Mouse (Mus musculus): ENCODE measurements at regions not wholly inside any gene's neighbourhood (a gene's known extent, or its start where the extent isn't known, plus 50 kb on each side); places are given as distances from the start of the nearest gene placed in this dataset.

DNA sequence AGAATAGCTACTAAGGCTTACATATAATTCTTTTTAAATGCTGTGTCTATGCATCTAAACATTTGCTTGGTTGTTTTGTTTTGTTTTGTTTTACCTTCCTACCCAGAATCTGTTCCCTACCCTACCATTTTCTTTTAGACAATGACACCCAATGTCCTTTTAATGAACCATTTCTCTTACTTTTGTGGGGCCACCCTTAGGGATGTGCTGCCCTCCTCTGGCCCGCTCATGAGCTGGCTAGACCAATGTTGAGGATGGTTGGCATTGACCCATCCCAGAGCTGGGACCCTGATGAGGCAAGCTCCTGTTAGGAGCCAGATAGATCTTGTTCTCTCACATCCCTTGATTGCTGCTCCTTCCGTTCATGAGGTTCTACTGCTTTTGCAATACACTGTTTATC is 105.0 kb upstream of the Tyw5 start:
- Histone ChIP-seq H3K4me2 (replicated peaks) (no peak overlapping the region), H3K27me3 (no peaks in the 10 kb centered on the region), H3K9me3 (no peaks in the 10 kb centered on the region), H3K27ac (replicated peaks) (no peak overlapping the region), H3K36me3 (no peaks in the 10 kb centered on the region), H3K4me3 (no peak overlapping the region), H3K4me1 (peaks cover 5% of the 10 kb centered on the region; the same call in 1 of the 2 replicates), H3K9ac (replicated peaks) (no peak overlapping the region)
- 96% methylated on average over 2 of the region's 2 CpGs for WGBS
- ATAC-seq (replicated peaks), result no peak

DNA sequence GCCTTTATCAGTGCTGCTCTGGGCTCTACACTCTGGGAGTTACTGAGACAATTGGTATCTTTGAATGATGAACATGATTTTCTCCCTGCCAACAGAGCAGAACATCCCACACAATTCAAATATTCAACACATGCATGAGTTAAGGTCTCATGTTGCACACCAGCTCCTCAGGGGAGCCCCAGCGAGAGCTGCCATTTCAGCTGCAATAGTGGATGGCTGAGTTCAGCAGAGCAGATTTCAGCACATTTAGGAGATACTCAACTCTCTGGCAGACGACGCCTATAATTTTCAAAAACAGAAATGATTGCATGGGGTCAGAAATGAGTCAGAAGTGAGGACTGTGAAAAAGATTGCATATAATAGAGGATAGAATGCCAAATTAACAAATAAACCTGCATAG is 105.6 kb upstream of the Tyw5 start:
- no peaks in the 10 kb centered on the region for H3K9me3 ChIP-seq
- H3K27me3 ChIP-seq, result no peaks in the 10 kb centered on the region
- H3K4me1 ChIP-seq, result peaks cover 5% of the 10 kb centered on the region; the same call in 1 of the 2 replicates
- no peak overlapping the region for H3K4me2 ChIP-seq (replicated peaks)
- no peak overlapping the region for H3K27ac ChIP-seq (replicated peaks)
- WGBS, result 73% methylated on average over 3 of the region's 3 CpGs
- no peak overlapping the region for H3K9ac ChIP-seq (replicated peaks)
- H3K4me3 ChIP-seq, result no peak overlapping the region
- no peaks in the 10 kb centered on the region for H3K36me3 ChIP-seq
- ATAC-seq (replicated peaks), result no peak

DNA sequence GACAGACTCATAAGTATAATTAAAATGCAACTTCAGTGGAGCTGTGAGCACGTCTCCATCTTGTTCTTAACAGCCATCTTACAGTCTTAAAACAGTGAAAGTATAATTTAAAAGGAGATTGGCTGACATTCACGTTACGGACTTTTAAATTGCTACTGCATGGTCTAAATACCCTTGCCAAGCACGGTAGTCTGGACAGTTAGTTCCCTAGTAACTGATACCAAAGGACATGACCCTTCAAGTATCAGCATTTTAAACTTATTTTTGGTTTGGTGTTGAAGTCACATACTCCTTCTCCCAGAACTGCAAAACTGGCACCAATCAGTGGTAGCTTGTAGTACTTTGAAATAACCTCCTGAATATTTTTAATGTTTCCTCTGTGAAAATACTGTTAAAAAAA is 119.1 kb upstream of the Tyw5 start:
- peaks cover 6% of the 10 kb centered on the region; the same call in 1 of the 2 replicates for H3K4me1 ChIP-seq
- WGBS, result 85% methylated on average over 4 of the region's 4 CpGs

DNA sequence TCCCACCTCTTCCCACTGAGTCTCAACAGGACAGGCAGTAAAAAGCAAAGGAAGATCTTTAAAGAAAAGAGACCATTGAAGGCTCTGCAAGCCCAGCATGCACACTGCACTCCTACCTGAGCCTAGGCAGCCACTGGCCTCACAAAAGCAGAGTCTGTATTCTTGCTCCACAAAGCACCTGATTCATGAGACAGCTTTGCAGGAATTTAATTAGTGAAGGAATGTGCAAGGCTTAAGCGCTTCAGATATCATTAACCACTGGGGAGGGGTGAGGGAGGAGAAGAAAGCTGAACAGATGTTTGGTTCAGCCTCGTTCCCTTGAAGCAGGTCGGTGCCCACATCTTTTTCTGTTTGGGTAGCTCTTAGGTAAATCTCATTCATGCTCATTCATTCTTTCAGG is 121.8 kb upstream of the Tyw5 start:
- Histone ChIP-seq H3K4me1 (peaks cover 6% of the 10 kb centered on the region; the same call in 1 of the 2 replicates), H3K36me3 (no peaks in the 10 kb centered on the region), H3K4me3 (no peak overlapping the region), H3K4me2 (replicated peaks) (no peak overlapping the region), H3K9ac (replicated peaks) (no peak overlapping the region), H3K27ac (replicated peaks) (no peak overlapping the region), H3K9me3 (no peaks in the 10 kb centered on the region), H3K27me3 (no peaks in the 10 kb centered on the region)
- 3% methylated on average over 3 of the region's 3 CpGs for WGBS
- ATAC-seq (replicated peaks), result no peak

More for the DNA sequence above, 119.1 kb upstream of the Tyw5 start:
- Histone ChIP-seq H3K9ac (replicated peaks) (no peak overlapping the region), H3K9me3 (no peaks in the 10 kb centered on the region), H3K4me3 (no peak overlapping the region), H3K27me3 (no peaks in the 10 kb centered on the region), H3K27ac (replicated peaks) (no peak overlapping the region), H3K4me2 (replicated peaks) (no peak overlapping the region), H3K36me3 (no peaks in the 10 kb centered on the region)
- no peak for ATAC-seq (replicated peaks)

DNA sequence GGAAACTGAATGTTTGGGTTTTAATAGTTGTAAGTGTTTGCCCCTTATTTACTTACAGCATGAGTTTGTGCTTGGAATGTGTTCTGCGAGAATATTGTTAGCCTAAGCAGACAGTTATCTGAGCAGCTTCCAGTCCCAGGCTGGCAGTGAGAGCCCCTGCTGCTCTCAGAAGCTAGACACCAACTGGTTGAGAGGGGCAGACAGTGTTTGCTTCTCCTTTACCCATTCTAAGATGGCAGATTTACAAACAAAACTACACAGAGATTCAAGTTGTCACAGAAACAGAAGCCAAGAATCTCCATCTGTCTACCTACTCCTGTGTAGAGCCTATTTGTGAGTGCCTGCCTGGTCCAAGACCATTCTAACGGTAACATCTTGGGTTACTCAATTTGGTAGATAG is 122.4 kb upstream of the Tyw5 start:
- H3K4me3 ChIP-seq, result no peak overlapping the region
- no peaks in the 10 kb centered on the region for H3K27me3 ChIP-seq
- ATAC-seq (replicated peaks), result peak; percentile 69
- H3K27ac ChIP-seq (replicated peaks), result no peak overlapping the region
- H3K4me2 ChIP-seq (replicated peaks), result no peak overlapping the region
- no peaks in the 10 kb centered on the region for H3K36me3 ChIP-seq
- H3K9ac ChIP-seq (replicated peaks), result no peak overlapping the region
- no peaks in the 10 kb centered on the region for H3K9me3 ChIP-seq
- H3K4me1 ChIP-seq, result peaks cover 6% of the 10 kb centered on the region; the same call in 1 of the 2 replicates
- WGBS, result 51% methylated on average over 2 of the region's 2 CpGs

DNA sequence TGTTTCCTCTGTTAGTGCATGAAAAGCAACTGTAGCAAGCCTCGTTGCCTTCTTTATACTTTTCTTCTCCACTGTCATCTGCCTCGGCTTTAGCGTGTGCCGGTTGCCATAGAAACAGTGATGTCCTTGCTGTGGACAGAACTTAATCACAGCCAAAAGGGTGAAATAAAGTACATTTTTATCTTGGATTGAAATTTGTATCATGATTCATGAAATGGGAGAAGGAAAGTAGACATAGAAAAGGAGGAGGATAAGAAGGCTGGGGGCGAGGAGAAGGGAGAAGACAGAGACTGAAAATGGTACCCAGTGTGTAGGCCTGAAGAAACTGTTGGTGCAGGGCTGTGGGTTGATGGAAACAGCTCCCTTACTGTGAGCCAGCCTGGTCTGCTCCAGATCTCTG is 130.5 kb upstream of the Tyw5 start:
- Histone ChIP-seq H3K4me2 (replicated peaks) (no peak overlapping the region), H3K9ac (replicated peaks) (no peak overlapping the region), H3K4me1 (no peaks in the 10 kb centered on the region), H3K36me3 (no peaks in the 10 kb centered on the region), H3K27ac (replicated peaks) (no peak overlapping the region), H3K27me3 (no peaks in the 10 kb centered on the region), H3K9me3 (no peaks in the 10 kb centered on the region), H3K4me3 (no peak overlapping the region)
- ATAC-seq (replicated peaks), result no peak
- 67% methylated on average over 5 of the region's 5 CpGs for WGBS

DNA sequence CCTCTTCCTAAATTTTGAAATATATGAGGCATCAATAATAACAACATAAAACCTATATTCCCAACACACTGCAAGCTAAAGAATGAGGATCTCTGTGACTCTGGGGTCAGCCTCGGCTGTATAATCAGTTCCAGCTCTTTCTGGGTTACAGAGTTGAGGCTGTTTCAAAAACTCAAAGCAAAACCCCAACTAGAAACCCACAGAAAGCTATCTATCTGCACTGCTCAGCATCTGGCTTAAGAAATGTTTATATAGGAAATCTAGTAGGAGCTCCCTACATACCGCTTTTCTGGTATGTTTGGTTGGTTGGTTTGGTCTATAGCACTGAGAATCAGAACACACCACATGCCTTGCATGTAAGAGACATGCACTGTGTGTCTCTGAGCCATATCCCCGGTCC is 137.8 kb upstream of the Tyw5 start:
- Histone ChIP-seq H3K9ac (replicated peaks) (no peak overlapping the region), H3K4me1 (no peaks in the 10 kb centered on the region), H3K27ac (replicated peaks) (no peak overlapping the region), H3K4me3 (no peak overlapping the region), H3K36me3 (no peaks in the 10 kb centered on the region), H3K9me3 (no peaks in the 10 kb centered on the region), H3K27me3 (no peaks in the 10 kb centered on the region), H3K4me2 (replicated peaks) (no peak overlapping the region)
- no peak for ATAC-seq (replicated peaks)
- 87% methylated on average over 3 of the region's 3 CpGs for WGBS

DNA sequence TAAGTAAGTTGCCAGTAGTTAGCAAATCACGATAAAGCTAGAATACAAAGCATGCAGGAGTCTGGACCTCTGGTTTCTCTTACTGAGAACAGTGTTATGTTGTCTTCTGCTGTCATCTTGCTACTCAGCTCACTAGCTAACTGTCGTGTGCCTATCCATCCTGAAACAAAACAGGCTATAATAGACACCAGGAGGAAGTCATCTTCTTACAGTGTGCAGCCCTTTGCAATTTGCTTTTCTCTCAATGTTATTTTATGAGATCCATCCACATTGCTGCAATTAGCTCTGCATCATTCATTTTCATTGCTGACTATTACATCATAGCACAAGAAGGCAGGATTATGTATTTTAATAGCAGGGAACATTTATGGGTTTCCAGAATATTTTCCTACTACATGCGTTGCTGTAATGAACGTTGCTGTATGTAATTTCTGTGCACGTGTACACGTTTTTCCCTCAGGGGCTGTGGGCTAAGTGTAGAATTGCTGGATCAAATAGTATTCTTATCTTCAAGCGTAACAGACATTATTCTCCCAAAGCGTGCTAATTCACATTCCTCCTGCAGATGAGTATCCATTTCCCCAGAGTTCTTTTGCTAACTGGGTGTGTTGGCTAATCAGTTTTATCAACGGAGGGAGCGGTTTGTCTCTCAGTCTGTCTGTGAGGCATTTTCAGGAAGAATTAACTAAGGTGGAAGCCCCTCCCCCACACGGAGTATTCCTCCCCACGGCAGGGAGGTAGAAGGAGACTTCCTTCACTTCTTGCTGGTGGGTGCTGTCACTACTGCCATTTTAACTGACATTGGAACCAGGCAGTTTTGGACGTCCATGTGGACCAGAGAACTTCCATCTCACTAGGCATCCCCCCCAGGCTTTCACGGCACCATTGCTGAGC is 139.1 kb upstream of the Tyw5 start:
- Histone ChIP-seq H3K9ac (replicated peaks) (no peak overlapping the region), H3K36me3 (no peaks in the 10 kb centered on the region), H3K27ac (replicated peaks) (no peak overlapping the region), H3K4me1 (no peaks in the 10 kb centered on the region), H3K27me3 (no peaks in the 10 kb centered on the region), H3K4me2 (replicated peaks) (no peak overlapping the region), H3K4me3 (no peak overlapping the region), H3K9me3 (no peaks in the 10 kb centered on the region)
- ATAC-seq (replicated peaks), result no peak
- 64% methylated on average over 14 of the region's 14 CpGs for WGBS

DNA sequence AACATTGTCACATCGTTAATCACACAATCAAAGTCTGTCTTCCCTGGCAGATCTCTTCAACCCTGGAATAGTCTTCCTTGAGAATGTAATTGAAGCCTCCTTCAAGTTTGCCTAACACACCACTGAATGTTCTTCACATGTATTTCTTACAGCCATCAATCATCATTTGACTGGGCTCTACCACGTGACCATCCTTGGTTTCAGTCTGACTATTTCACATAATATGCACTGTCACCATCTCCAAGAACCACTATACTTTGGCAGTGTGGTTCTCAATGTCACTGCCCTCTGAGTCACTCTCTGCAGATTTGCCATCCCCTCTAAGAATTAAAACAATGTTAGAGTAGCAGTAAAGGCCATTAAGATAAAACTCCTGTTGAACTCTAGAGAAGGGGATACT is 154.6 kb upstream of the Tyw5 start:
- H3K4me2 ChIP-seq (replicated peaks), result no peak overlapping the region
- 89% methylated on average over 2 of the region's 2 CpGs for WGBS
- H3K36me3 ChIP-seq, result no peaks in the 10 kb centered on the region
- H3K27ac ChIP-seq (replicated peaks), result no peak overlapping the region
- H3K9me3 ChIP-seq, result no peaks in the 10 kb centered on the region
- ATAC-seq (replicated peaks), result no peak
- no peak overlapping the region for H3K4me3 ChIP-seq
- H3K27me3 ChIP-seq, result no peaks in the 10 kb centered on the region
- H3K9ac ChIP-seq (replicated peaks), result no peak overlapping the region
- H3K4me1 ChIP-seq, result no peaks in the 10 kb centered on the region

DNA sequence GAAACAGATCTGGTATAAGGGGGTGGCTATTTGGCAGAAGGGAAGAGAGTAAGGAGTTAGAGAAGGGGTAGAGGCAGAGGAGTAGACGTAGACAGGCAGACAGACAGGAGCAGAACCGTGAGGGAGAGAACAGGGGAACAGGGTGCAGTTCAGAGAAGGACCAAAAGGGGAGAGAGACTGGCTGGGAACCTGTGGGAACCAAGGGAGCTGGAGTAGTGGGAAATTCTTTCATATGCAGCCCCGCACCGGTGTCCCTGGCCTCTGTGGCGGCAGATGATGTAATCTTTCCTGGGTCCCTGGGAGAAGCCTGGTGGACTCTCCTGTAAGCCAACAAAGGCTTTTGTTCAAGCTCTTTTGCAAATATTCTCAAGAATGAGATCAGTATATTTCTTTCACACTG is 157.8 kb upstream of the Tyw5 start:
- Histone ChIP-seq H3K9ac (replicated peaks) (no peak overlapping the region), H3K4me1 (no peaks in the 10 kb centered on the region), H3K36me3 (no peaks in the 10 kb centered on the region), H3K4me2 (replicated peaks) (no peak overlapping the region), H3K4me3 (no peak overlapping the region), H3K27me3 (no peaks in the 10 kb centered on the region), H3K27ac (replicated peaks) (no peak overlapping the region), H3K9me3 (peaks cover 9% of the 10 kb centered on the region; the same call in 1 of the 2 replicates)
- no peak for ATAC-seq (replicated peaks)
- 49% methylated on average over 5 of the region's 5 CpGs for WGBS

DNA sequence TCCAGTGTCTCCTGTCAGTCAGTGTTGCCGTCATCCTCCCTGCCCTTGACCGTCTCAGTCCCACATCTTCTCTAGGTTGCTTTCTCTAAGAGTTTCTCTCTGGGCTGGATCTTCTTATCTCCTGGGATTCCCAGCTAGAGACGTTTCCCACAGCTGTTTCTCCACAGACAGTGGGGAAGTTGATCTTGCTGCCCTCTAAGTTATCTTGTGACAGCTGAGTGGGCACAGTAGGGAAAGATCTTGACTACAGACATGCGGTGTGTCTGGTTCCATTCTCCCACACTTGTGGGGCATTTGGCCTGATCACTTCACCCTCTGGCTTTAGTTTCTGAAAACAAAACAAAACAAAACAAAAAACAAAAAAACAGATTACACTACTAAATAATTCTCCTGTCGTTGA is 165.2 kb upstream of the Tyw5 start:
- 83% methylated on average over 5 of the region's 5 CpGs for WGBS
- H3K9ac ChIP-seq (replicated peaks), result no peak overlapping the region
- H3K4me3 ChIP-seq, result no peak overlapping the region
- no peaks in the 10 kb centered on the region for H3K27me3 ChIP-seq
- H3K36me3 ChIP-seq, result no peaks in the 10 kb centered on the region
- peaks cover 9% of the 10 kb centered on the region; the same call in 1 of the 2 replicates for H3K9me3 ChIP-seq
- no peak overlapping the region for H3K27ac ChIP-seq (replicated peaks)
- no peaks in the 10 kb centered on the region for H3K4me1 ChIP-seq
- H3K4me2 ChIP-seq (replicated peaks), result no peak overlapping the region
- no peak for ATAC-seq (replicated peaks)

DNA sequence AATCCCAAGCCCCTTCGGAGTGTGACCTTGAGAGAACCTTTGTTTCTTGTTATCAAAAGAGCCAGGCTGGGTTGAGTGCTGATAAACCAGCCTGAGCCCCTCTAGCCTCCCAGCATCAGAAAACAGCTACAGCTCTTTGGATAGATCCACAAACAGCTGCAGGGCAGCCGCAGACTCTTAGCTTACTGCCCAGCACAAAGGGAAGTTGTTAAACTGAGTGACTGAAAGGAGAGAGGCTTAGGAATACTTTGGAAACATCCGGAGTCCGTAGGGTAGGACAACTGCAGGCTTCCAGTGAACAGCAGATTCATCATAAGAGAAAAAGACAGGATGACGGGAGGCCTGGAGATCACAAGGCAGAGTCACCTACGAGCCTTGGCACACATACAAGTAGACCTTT is 166.9 kb upstream of the Tyw5 start:
- 67% methylated on average over 6 of the region's 6 CpGs for WGBS

DNA sequence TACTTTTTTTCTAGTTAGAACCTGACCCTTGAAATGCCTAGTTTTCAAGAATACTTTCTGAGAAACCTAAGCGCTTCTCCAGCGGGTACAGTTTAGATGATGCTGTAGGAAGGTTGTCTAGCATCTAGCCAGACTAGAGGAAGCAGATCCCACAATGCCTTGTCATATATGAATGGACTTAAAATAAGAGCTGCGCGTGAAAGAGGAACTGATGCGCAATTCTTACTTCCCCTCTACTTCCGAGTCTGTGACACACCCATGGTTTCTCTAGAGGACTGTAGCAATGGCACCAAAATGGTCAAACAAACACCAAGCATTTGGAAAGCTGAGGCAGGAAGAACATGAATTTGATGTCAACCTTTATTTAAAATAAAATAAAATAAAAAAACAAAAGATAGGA is 167.6 kb upstream of the Tyw5 start:
- no peaks in the 10 kb centered on the region for H3K9me3 ChIP-seq
- no peak overlapping the region for H3K4me2 ChIP-seq (replicated peaks)
- H3K27ac ChIP-seq (replicated peaks), result no peak overlapping the region
- no peak for ATAC-seq (replicated peaks)
- no peak overlapping the region for H3K4me3 ChIP-seq
- H3K27me3 ChIP-seq, result no peaks in the 10 kb centered on the region
- WGBS, result 95% methylated on average over 6 of the region's 6 CpGs
- H3K9ac ChIP-seq (replicated peaks), result no peak overlapping the region
- no peaks in the 10 kb centered on the region for H3K4me1 ChIP-seq
- no peaks in the 10 kb centered on the region for H3K36me3 ChIP-seq

More for the DNA sequence above, 166.9 kb upstream of the Tyw5 start:
- Histone ChIP-seq H3K27ac (replicated peaks) (no peak overlapping the region), H3K9me3 (no peaks in the 10 kb centered on the region), H3K27me3 (no peaks in the 10 kb centered on the region), H3K9ac (replicated peaks) (no peak overlapping the region), H3K4me2 (replicated peaks) (no peak overlapping the region), H3K4me3 (no peak overlapping the region), H3K4me1 (no peaks in the 10 kb centered on the region), H3K36me3 (no peaks in the 10 kb centered on the region)
- no peak for ATAC-seq (replicated peaks)
